Mouse (Mus musculus): Measurements from ENCODE around the gene Gm20458.

DNA sequence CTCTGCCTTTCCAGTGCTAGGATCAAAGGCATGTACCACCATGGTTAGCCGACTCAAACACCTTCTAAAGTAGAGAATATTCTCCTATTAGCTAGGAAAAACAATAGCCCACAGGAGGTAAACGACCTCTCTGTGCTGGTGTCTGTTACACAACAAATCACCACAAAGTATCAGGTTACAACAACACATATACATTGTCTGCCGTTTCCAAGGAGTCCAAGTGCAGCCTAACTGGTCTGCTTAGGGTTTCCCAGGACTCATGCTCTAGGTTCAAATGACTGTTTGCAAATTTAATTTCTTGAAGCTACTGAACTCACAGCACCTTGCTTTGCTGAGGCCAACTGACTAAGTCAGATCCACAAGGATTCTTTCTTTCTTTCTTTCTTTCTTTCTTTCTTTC lies 41.3 kb upstream of the Gm20458 start:
- TF ChIP-seq POLR2A (IDR thresholded peaks at IDR 0.05; ENCODE audit: insufficient read length, low read depth) (no peak), POLR2AphosphoS2 (IDR thresholded peaks at IDR 0.05; ENCODE audit: insufficient read length, low read depth) (no peak), E2F4 (IDR thresholded peaks at IDR 0.05; ENCODE audit: insufficient read depth) (no peak), USF1 (IDR thresholded peaks at IDR 0.05; ENCODE audit: low read depth) (no peak), MYOG (IDR thresholded peaks at IDR 0.05; ENCODE audit: control insufficient read depth in 1 of 3, insufficient read depth in 1 of 3, insufficient read length in 2 of 3, low read depth in 2 of 3) (no peak), TCF12 (IDR thresholded peaks at IDR 0.05; ENCODE audit: insufficient read depth, poor library complexity, severe bottlenecking) (no peak), MAX (IDR thresholded peaks at IDR 0.05; ENCODE audit: low read depth) (no peak)

All from myocyte (in vitro differentiated cells).